17 mouse cellular contexts compared by ENCODE assay signal in the genomic region with DNA sequence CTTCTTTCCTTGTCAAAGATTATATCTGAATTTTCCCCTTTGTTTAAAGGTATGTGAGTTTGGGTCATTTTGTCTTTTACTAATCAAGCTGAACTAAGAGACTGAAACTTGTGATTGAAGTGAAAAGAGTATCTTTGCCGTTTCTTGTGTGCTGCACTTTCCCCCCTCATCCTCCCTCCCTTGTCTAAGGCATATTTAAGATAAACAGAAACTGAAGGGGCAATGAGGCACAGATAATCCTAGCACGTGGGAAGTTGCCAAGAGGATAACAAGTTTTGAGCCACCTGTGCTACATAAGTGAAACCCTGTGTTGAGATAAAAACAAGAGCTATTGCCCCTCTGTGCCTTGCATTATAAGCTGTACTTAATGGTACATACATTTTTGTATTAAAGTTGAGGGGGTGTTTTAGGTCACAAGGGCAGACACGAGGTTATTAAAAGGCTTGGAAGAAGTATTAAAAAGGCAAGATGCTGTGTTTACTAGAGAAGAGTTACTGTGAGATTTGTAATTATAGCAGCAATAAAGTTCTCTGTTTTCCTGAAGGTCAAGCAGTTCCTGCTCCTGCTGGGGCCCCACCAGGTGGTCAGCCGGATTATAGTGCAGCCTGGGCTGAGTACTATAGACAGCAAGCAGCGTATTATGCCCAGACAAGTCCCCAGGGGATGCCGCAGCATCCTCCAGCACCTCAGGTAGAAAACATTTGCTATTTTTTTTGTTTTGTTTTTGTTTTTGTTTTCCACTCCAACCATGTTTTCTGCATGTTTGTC. TPM values are rescaled to one million over a fixed set of nuclear protein-coding genes. Genes with fewer than 3 reads are reported as not detected.
DNase-seq lines count a peak whose midpoint lies in the region; ATAC-seq and TF ChIP-seq lines count a peak whose summit lies in the region.
"Had no signal": no experiment of that assay in that cellular context is flagged by ENCODE, and none has a peak within 500 bp of the region (broad histone marks: within the 10 kb centered on the region; RNA-seq: fewer than 3 reads in every experiment).

No protein-coding gene starts in this region.

- H3K4me2 ChIP-seq in limb, embryonic 14.5 days (replicated peaks; ENCODE audit: low read depth, low read length, severe bottlenecking): no peak overlapping the region
- H3K4me2 ChIP-seq in intestine, embryonic 15.5 days (replicated peaks): no peak overlapping the region
- H3K4me2 ChIP-seq: embryonic facial prominence, embryonic 12.5 days; limb, embryonic 12.5 days; neural tube, embryonic 12.5 days; stomach, embryonic 15.5 days had no signal

- no peaks in the 10 kb centered on the region for H3K9me3 ChIP-seq in limb, embryonic 14.5 days (ENCODE audit: control insufficient read depth, low read length)
- H3K9me3 ChIP-seq in limb, embryonic 10.5 days (replicated peaks): no peaks in the 10 kb centered on the region
- no peaks in the 10 kb centered on the region for H3K9me3 ChIP-seq in intestine, embryonic 15.5 days
- H3K9me3 ChIP-seq: embryonic facial prominence, embryonic 12.5 days; limb, embryonic 12.5 days; neural tube, embryonic 12.5 days; stomach, embryonic 15.5 days had no signal

- H3K9ac ChIP-seq in limb, embryonic 14.5 days (ENCODE audit: low read depth, low read length, severe bottlenecking): no peak overlapping the region
- H3K9ac ChIP-seq in intestine, embryonic 15.5 days: no peak overlapping the region
- H3K9ac ChIP-seq: embryonic facial prominence, embryonic 12.5 days; limb, embryonic 12.5 days; neural tube, embryonic 12.5 days; stomach, embryonic 15.5 days had no signal

- H3K36me3 ChIP-seq in limb, embryonic 14.5 days (ENCODE audit: control insufficient read depth, insufficient read depth, low read length): peaks cover 81% of the 10 kb centered on the region
- H3K36me3 ChIP-seq in limb, embryonic 10.5 days: peaks cover 100% of the 10 kb centered on the region
- H3K36me3 ChIP-seq in intestine, embryonic 15.5 days: peaks cover 19% of the 10 kb centered on the region; the same call in 1 of the 2 replicates

- DNase-seq in limb, embryonic 14.5 days (ENCODE audit: low spot score): no peak
- DNase-seq in limb, embryonic 10.5 days (ENCODE audit: low spot score): no peak
- DNase-seq in R1 (ENCODE audit: low read depth, low spot score): peak; percentile 84
- DNase-seq in gastrocnemius, postnatal 25 days: no peak
- DNase-seq in adrenal gland, adult 8-10 months: no peak
- DNase-seq: cerebellum, adult 11 months; cerebellum, postnatal 36 days; kidney, postnatal 36 days; thymus, postnatal 14 days had no signal

- no peaks in the 10 kb centered on the region for H3K27me3 ChIP-seq in limb, embryonic 14.5 days (ENCODE audit: control insufficient read depth, insufficient read depth, low read length)
- no peaks in the 10 kb centered on the region for H3K27me3 ChIP-seq in limb, embryonic 10.5 days (ENCODE audit: low read depth, poor library complexity, severe bottlenecking)
- H3K27me3 ChIP-seq in intestine, embryonic 15.5 days (replicated peaks): no peaks in the 10 kb centered on the region
- H3K27me3 ChIP-seq: embryonic facial prominence, embryonic 12.5 days; limb, embryonic 12.5 days; neural tube, embryonic 12.5 days; stomach, embryonic 15.5 days had no signal

- WGBS in limb, embryonic 14.5 days: 46% methylated on average over 6 of the region's 6 CpGs
- WGBS in limb, embryonic 10.5 days: 73% methylated on average over 6 of the region's 6 CpGs
- 49% methylated on average over 6 of the region's 6 CpGs for WGBS in intestine, embryonic 15.5 days

- ATAC-seq in limb, embryonic 14.5 days (ENCODE audit: low FRiP score, low read depth): 0 out of 2 replicates have a peak, but pooled peaks have one; percentile 54
- ATAC-seq in intestine, embryonic 15.5 days: 0 out of 2 replicates have a peak, but pooled peaks have one; percentile 29
- ATAC-seq in megakaryocyte-erythroid progenitor cell, adult 5-6 weeks (replicated peaks; ENCODE audit: low FRiP score, low TSS enrichment, poor library complexity, severe bottlenecking): peak; percentile 91
- ATAC-seq: inflammation-experienced regulatory T-cells, adult 6 months; midbrain, embryonic 16.5 days had no signal

- no peak for TF ChIP-seq POLR2A in limb, embryonic 14.5 days (IDR thresholded peaks at IDR 0.05; ENCODE audit: borderline replicate concordance, extremely low read depth, insufficient read depth, insufficient read length)

- no peak overlapping the region for H3K27ac ChIP-seq in limb, embryonic 14.5 days (replicated peaks; ENCODE audit: low read depth, low read length)
- no peak overlapping the region for H3K27ac ChIP-seq in limb, embryonic 10.5 days
- H3K27ac ChIP-seq in intestine, embryonic 15.5 days: no peak overlapping the region
- H3K27ac ChIP-seq: embryonic facial prominence, embryonic 12.5 days; limb, embryonic 12.5 days; neural tube, embryonic 12.5 days; stomach, embryonic 15.5 days had no signal

- no peaks in the 10 kb centered on the region for H3K4me1 ChIP-seq in limb, embryonic 14.5 days (ENCODE audit: control insufficient read depth, insufficient read depth, low read length)
- no peaks in the 10 kb centered on the region for H3K4me1 ChIP-seq in limb, embryonic 10.5 days
- no peaks in the 10 kb centered on the region for H3K4me1 ChIP-seq in intestine, embryonic 15.5 days (replicated peaks)
- H3K4me1 ChIP-seq: embryonic facial prominence, embryonic 12.5 days; limb, embryonic 12.5 days; neural tube, embryonic 12.5 days; stomach, embryonic 15.5 days had no signal

- H3K4me3 ChIP-seq in limb, embryonic 14.5 days (replicated peaks; ENCODE audit: low read length): no peak overlapping the region
- no peak overlapping the region for H3K4me3 ChIP-seq in limb, embryonic 10.5 days
- no peak overlapping the region for H3K4me3 ChIP-seq in intestine, embryonic 15.5 days (replicated peaks)
- H3K4me3 ChIP-seq: embryonic facial prominence, embryonic 12.5 days; limb, embryonic 12.5 days; neural tube, embryonic 12.5 days; stomach, embryonic 15.5 days had no signal

RNA-seq across cellular contexts. Expression of a gene that starts 21.3 kb away (rescaled TPM):
- 206 and 232 TPM in 2 replicates for polyA plus RNA-seq in limb, embryonic 14.5 days (2012; rRNA removed)
- 223 and 243 TPM in 2 replicates for polyA plus RNA-seq in limb, embryonic 14.5 days (2014; fragmentation: Nextera tagmentation; extraction: Ambion mirVana)
- 412 and 467 TPM in 2 replicates for polyA plus RNA-seq in limb, embryonic 10.5 days (2016; fragmentation: Nextera tagmentation; extraction: Ambion mirVana)
- polyA plus RNA-seq in intestine, embryonic 15.5 days (2015; fragmentation: Nextera tagmentation; extraction: Ambion mirVana): 177 and 205 TPM in 2 replicates
- 197 and 235 TPM in 2 replicates for total RNA-seq in megakaryocyte-erythroid progenitor cell, adult 5-6 weeks (2014; fragmentation: Nextera tagmentation)
- total RNA-seq in megakaryocyte-erythroid progenitor cell, adult 5-6 weeks (2017): 282 and 332 TPM in 2 replicates
- 10 to 100 TPM; 29.1 to 29.7 TPM for total RNA-seq in gastrocnemius, postnatal 25 days (2021)
- 100 to 1,000 TPM; 105 to 167 (median 132) TPM for total RNA-seq in adrenal gland, adult 8-10 months (2022)

RNA-seq across cellular contexts. Expression of a gene that starts 21.4 kb away (rescaled TPM):
- polyA plus RNA-seq in limb, embryonic 14.5 days (2012; rRNA removed): 15.3 and 19.2 TPM in 2 replicates
- 31.6 and 32.9 TPM in 2 replicates for polyA plus RNA-seq in limb, embryonic 14.5 days (2014; fragmentation: Nextera tagmentation; extraction: Ambion mirVana)
- polyA plus RNA-seq in limb, embryonic 10.5 days (2016; fragmentation: Nextera tagmentation; extraction: Ambion mirVana): 14.0 and 20.7 TPM in 2 replicates
- polyA plus RNA-seq in intestine, embryonic 15.5 days (2015; fragmentation: Nextera tagmentation; extraction: Ambion mirVana): 23.1 and 25.5 TPM in 2 replicates
- total RNA-seq in megakaryocyte-erythroid progenitor cell, adult 5-6 weeks (2014; fragmentation: Nextera tagmentation): 29.5 and 34.9 TPM in 2 replicates
- total RNA-seq in megakaryocyte-erythroid progenitor cell, adult 5-6 weeks (2017): 74.0 and 111 TPM in 2 replicates
- 10 to 100 TPM; 43.3 to 47.7 TPM for total RNA-seq in gastrocnemius, postnatal 25 days (2021)
- total RNA-seq in adrenal gland, adult 8-10 months (2022): 10 to 100 TPM; 48.9 to 56.3 (median 52.6) TPM

RNA-seq across cellular contexts. Expression of a gene that starts 34.6 kb away (rescaled TPM):
- polyA plus RNA-seq in limb, embryonic 14.5 days (2012; rRNA removed): 7.2 and 17.5 TPM in 2 replicates
- 23.8 and 26.0 TPM in 2 replicates for polyA plus RNA-seq in limb, embryonic 14.5 days (2014; fragmentation: Nextera tagmentation; extraction: Ambion mirVana)
- 3.0 and 3.1 TPM in 2 replicates for polyA plus RNA-seq in limb, embryonic 10.5 days (2016; fragmentation: Nextera tagmentation; extraction: Ambion mirVana)
- polyA plus RNA-seq in intestine, embryonic 15.5 days (2015; fragmentation: Nextera tagmentation; extraction: Ambion mirVana): 23.3 and 31.2 TPM in 2 replicates
- not detected in 2 replicates for total RNA-seq in megakaryocyte-erythroid progenitor cell, adult 5-6 weeks (2014; fragmentation: Nextera tagmentation)
- 1.3 and 1.8 TPM in 2 replicates for total RNA-seq in megakaryocyte-erythroid progenitor cell, adult 5-6 weeks (2017)
- total RNA-seq in gastrocnemius, postnatal 25 days (2021): 100 to 1,000 TPM; 331 to 433 TPM
- total RNA-seq in adrenal gland, adult 8-10 months (2022): 1 to 10 TPM; 2.8 to 4.0 (median 3.1) TPM

Comparison
In these comparisons a context has a peak if more than half of its experiments do, and no peak if none do; other contexts are left out.
1. ATAC-seq: peak in every context shown above with its lines; median percentile 91 in megakaryocyte-erythroid progenitor cell, adult 5-6 weeks; 54 in limb, embryonic 14.5 days; 29 in intestine, embryonic 15.5 days.
2. RNA of a gene that starts 34.6 kb away (total RNA-seq): 331 to 433 TPM in gastrocnemius, postnatal 25 days; 2.8 to 4.0 TPM in adrenal gland, adult 8-10 months and 1.3 to 1.8 TPM in megakaryocyte-erythroid progenitor cell, adult 5-6 weeks; every median in the first group is over 10 times any median in the second.